Mouse (Mus musculus) spleen, postnatal 14 days (tissue): ENCODE measurements around the gene Clip3.

Source experiments
- DNase-seq, 2 experiments: peaks; one replicate each; pipeline ENCODE4 v3.0.0; 2021 to 2022; ENCODE audit warnings: low spot score in 2 of 2

The Clip3 gene

DNA sequence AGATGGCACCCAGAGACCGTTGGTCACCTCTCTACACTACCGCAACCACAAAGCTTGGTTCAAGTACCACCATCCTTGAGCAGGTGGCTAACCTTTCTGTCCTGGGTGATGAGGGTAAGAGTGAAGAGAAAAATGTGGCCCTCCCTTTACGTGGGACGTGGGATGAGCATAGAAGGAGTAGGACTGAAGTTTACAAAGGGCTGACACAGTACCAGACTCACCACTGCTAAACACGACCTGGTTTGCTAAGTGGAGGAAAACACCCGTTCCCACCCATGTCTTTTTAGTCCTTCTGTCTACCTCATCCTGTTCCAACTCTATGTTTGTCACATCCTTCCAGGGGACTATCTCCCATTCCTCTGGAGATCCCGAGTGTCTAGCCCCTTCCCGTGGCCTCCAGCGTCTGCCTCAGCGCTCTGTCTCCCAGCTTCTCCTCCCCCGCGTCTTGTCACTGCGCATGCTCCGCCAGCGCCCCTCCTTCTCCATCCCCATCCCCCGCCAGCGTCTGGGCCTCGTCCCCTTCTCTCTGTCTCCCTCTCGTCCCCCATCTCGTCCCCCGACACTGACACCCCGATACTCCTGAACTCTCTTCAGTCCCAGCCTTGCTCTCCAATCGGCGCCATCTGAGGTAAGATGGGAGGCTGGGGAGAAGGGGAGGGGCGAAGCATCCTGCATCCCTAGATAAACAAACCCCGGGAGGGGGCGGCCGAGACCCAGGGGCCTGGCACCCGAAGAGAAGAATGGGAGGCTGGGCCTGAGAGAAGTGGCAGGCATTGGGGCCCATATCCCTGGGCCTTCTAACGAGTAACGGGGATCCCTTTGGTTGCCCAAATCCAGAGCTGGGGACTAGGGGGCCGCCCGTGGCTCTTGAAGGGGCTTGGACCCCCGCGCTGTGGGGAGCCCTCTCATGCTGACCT, at the start of gene Clip3:
Gene Clip3, plus strand, starts transcription at position 514 of the 917 bp plus-strand sequence.
- no peak for DNase-seq

DNA sequence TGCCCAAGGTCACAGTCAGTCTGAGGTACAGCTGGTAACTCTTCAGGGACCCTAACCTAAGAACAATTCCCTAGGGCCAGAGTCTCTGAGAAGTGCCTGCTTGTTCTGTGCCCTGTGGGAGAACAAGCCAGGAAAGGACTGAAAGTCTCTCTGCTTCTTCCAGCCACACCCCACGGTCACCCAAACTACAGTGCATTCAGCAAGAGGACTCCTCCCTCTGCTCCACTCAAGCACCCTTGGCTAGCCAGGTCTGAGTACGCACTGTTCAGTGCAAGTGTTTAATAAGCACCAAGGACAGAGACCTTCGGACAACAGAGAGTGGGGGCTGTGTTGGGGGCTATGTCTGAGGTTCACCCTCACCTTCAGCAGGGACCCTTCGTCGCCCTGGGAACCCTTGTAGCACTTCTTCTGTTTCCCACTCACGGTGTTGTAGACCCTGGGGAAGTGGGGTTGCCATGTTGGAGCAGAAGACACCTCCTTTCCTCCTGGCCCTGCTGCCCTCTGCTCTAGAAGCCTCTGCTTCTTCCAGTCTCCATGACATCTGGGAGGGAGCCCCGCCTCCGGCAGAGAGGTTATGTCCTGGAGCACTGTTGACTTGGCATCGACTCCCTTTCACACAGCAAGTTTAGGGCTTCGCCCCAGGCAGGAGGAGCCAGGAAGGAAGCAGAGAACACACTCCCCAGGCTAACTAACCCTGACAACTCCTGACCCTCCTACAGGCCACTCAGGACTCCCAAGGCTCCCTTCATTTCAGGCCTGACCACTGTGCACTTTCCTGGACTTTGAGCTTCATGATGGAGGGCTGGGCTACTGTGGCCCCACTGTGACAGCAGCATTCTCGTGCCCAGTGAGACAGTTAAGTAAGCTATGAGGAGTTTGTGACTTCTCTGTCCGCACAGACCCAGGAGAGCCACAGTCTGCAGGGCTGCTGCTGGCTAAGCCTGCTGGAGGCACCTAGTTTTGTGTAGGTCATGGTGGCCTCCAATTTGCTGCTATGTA, 39.3 kb upstream of the Clip3 start:
- DNase-seq, result no peak

- DNase-seq, result no peak
These were observed 26.5 kb upstream of the Clip3 start for GRCm38 (mm10) chr7:30265041-30265440.

GRCm38 (mm10) chr7:30265531-30265930, 26.0 kb upstream of the Clip3 start:
- no peak for DNase-seq

GRCm38 (mm10) chr7:30265935-30266334, 25.6 kb upstream of the Clip3 start:
- DNase-seq, result no peak

GRCm38 (mm10) chr7:30266780-30267179, 24.7 kb upstream of the Clip3 start:
- no peak for DNase-seq

DNA sequence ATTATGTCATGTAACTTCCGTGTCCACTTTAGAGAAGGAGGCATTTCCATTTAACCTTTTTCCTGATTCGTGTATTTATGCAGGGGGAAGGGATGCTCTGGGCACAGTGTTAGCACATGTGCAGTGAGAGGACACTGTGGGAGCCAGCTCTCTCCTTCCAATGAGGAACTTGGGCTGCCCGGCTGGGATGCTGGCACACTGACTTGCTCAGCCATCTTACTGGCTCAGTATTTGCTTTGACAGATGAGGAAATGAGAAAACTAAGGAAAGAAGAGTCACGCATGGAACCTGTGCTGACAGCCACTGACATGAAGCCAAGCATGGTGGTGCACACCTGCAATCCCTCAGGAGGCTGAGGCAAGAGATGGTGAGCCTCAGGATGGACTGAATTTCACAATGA, 21.9 kb upstream of the Clip3 start:
- DNase-seq, result no peak

- DNase-seq, result no peak
These were observed 17.1 kb upstream of the Clip3 start for GRCm38 (mm10) chr7:30274383-30274782.

DNA sequence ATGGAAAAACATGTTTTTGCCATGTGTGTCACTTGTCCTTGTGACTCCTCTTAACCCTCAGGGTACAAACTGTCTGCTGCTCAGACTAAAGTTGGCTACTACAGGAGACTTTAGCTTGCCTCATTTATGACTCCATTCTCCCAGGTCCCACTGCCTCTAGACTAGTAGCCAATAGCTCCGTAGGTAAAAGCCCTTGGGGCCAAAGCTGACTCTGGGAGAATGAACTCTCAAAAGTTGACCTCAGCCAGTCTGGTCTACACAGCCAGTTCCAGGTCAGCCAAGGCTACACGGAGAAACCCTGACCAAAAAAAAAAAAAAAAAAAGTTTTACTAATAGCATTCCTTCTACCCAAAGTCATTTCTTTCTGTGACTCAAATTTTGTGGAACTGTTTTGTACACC, 12.6 kb upstream of the Clip3 start:
- no peak for DNase-seq

DNA sequence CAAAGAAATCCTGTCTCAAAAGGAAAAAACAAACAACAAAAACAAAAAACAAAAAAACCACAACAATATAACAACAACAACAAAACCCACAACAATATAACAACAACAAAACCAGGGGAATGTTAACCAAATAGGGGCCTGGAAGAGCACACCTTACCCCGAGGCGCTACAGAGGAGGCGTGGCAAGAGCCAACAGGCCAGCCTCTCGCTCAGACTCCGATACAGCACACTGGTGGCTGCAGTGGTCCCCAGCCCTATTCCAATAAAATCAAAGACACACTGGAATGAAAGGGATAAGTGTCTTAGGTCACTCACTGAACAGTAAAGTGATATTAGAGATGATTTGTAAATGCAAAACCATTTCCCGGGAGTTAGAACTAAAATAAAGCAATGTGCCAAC, 12.0 kb upstream of the Clip3 start:
- no peak for DNase-seq

DNA sequence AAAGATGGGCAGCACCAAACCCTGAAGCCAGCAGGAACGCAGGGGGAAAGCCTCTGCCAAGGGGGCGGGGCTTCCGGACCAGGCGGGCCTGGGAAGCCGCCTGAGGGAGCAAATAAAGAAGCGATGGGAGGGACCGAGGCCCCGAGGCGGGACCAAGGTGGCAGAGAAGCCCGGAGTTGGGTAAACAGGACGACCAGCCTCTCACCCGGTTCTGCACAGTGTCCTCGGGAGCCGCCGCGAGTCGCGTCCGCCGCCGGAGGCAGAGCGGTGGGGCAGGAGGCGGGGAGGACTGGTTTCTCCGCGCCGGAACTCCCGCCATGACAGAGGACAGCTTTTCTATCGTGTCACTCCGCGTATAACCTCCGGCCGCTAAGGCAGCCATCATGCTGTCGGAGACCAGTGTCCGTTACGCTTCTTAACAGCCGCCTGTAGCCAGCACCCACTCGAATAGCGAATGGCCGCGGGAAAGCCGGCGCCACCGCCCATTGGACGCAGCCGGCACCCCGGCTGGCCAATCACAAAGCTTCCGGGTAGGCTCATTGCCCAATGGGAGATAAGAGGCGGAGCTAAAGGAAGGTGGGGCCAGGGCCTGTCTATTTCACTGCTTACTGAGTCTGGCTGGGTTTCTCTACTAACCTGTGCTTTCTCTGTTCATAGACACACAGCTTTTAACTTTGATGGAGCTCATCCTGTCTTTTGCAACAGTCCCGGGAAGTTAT, 11.4 kb upstream of the Clip3 start, which contains the start of the genes Thap8 and Wdr62:
Gene Thap8, plus strand, starts transcription at position 144 of the 719 bp plus-strand sequence.
Gene Wdr62, minus strand, starts transcription at position 469 of the 719 bp plus-strand sequence.
- DNase-seq, result peak; percentile 83 to 89

DNA sequence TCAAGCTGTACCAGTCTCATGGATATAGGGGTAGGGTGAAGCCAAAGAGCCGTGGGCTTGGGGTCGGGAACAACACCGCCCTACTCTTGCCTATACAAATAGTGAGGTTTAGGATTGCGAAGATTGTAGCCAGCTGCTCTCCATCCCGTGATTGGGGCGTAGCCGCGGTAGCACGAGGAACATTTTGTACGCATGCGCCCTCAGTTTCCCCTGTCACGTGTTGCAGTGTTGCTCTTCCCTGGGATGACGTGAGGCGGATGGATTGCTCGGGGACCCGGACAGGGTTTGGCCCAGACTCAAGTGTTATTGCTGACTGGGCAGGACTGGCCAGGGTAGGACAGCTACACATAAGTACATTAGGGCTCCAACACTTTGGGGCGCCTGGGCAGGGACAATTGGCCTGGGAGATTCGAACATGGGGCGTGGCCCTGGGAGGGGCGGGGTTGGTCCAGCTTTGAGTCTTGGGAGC, 10.8 kb upstream of the Clip3 start:
- DNase-seq, result peak; percentile 48 to 58

DNA sequence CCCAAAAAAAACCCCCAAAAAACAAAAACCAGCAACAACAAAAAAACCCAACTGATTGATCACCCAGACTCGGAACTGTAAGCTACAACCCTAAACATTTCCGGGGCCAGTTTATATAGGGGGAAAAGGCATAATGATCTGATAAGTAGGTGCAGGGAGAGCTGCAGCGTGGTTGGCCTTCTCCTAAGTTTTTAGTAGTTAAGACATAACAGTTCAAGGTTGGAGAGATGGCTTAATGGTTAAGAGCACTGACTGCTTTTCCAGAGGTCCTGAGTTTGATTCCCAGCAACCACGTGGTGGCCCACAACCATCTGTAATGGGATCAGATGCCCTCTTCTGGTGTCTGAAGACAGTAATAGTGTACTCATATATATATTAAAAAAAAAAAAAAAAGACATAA, 10.0 kb upstream of the Clip3 start:
- no peak for DNase-seq

DNA sequence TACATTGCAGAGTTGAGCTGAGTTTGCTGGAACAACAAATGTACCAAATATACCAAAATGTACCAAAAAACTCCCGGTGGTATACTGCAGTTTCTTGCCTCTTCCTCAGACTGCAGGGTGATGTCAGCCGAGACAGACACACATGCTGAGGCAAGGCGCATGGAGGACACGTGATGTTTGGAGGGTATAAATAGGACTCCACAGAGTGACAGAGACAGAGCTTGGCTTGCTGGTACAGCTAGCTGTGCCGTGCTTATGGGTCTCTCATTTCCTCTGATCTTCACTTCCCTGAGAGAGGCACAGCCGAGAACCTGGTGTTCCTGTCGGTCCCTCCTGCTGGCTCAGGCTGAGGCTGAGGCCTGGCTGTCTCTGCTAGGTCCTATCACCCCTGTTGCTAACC, 8.8 kb upstream of the Clip3 start:
- DNase-seq, result no peak

GRCm38 (mm10) chr7:30286701-30287410, 4.7 kb upstream of the Clip3 start:
- DNase-seq, result no peak

DNA sequence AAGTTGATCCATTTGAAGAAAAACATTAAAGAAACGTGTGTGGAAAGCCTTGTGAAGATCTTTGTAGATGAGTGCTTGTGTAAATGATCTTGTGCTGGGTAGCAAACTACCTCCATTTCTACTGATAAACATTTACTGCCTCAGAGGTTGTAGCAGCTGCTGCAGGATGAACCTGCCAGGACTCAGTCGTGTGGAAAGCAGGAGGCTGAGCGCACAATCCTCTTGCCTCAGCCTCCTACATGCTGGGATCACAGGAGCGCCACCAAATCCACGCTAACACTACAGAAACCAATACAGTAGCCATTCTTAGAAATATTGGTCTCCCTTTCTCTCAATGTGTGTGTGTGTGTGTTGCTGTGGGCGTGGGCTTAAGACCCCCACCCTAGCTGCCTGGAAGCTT, 3.5 kb upstream of the Clip3 start:
- DNase-seq, result no peak

DNA sequence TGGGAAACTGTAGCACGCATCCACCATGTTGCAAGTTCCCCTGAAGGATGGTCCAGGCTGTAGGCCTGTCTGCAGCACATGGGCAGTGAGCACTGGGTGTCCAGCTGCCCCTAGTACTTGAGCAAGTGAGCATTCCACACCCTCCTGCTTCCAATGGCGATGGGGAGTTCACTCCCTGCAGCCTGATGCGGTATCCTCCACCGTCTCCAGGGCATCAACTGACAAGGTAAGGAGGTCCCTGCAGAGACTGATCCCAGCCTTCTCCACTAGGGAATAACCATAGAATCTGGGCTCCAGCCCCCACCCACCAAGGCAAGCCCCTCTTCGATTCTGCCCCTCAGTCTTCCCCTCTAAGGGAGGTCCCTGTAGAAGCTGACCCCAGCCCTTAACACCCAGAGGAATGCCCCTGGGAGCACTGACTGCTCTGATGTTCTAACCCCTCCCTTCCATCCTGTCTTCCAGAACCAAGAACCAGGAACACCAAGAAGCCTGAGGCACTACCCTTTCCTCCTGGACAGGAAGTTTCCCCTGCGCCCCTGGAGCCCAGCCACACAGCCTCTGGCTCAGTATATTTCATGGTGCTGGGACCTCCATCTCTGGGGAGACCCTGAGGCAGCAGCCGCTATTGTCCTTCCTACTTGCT, 2.3 kb upstream of the Clip3 start:
- DNase-seq, result no peak

DNA sequence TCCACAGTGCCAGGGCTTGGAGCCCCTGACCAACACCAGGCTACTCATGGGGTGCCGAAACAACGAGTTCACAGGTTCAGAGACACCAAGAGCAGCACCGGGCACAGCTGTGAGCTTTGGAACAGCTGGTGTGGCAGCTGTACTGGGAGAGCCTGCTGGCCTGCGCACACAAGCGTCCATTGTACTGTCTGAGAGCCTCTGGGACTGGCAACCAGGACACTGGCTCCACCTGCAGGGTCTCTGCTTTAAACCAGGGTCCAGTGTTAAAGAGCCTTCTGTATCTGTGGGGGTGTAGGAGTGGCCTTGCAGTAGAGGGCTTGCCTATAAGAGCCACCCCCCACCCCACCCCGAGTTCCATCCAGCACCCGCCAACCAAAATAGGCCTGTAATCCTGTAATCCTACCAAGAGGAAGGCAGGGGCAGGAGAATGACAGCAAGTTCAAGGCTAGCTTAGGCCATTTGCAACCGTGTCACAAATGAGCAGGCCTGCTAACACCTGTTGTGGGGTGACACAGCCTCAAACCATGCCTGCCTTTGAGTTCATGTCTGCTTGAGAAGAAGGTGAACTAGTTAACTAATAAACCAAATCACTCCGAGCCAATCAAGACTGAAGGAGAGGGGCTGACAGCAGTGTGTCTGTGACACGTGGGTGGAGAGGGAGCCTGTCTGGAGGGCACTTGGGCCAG, 1.7 kb upstream of the Clip3 start:
- DNase-seq, result no peak

GRCm38 (mm10) chr7:30293795-30294194, 2.3 kb downstream of the Clip3 start:
- DNase-seq, result no peak

DNA sequence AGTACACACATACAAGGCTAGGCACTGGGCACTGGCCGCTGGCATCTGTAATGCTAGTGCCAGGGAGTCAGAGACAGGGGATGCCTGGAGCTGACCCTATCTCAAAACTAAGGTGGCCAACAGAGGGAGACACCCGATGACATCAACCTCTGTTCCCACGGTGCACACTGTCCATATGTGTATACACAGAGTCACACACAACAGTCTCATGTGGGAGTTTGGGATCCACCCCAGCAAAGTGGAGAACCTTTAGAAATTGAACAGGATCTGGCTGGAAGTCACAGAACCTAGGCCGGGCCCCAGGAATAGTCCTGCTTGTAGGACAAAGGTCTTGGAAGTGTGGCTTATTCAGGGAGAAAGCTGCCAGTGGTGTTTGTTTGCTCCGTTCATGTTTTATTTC, 2.8 kb downstream of the Clip3 start:
- DNase-seq, result no peak
